Mouse (Mus musculus) megakaryocyte-erythroid progenitor cell, adult 5-6 weeks (primary cell): ENCODE data around the gene Mapk12. TPM values are rescaled to one million over a fixed set of nuclear protein-coding genes. Genes with fewer than 3 reads are reported as not detected.

ENCODE experiments used
- ATAC-seq: replicated peaks from 2 replicates; pipeline ENCODE4 v1.8.0; 2016; ENCODE audit warnings: mild to moderate bottlenecking, inconsistent platforms; ENCODE audit not compliant: severe bottlenecking, poor library complexity, low FRiP score, low TSS enrichment
- total RNA-seq, 2 experiments: library from RNA; stranded (forward) in 1 of 2; stranded (reverse) in 1 of 2; fragments of 200-1000, 215-1000 nt in 1 of 2; fragments of >200 nt in 1 of 2; fragmentation: Nextera tagmentation in 1 of 2; gene quantifications; 2 replicates each; pipeline ENCODE4 v1.2.3; 2014 to 2017

Mapk12 gene
- total RNA-seq, 2 experiments from 2014 or later, result 2.1 TPM; not detected in 1

- ATAC-seq, result no peak
Observed at GRCm38 (mm10) chr15:89141905-89142304, 1.4 kb upstream of the Mapk12 start.

DNA sequence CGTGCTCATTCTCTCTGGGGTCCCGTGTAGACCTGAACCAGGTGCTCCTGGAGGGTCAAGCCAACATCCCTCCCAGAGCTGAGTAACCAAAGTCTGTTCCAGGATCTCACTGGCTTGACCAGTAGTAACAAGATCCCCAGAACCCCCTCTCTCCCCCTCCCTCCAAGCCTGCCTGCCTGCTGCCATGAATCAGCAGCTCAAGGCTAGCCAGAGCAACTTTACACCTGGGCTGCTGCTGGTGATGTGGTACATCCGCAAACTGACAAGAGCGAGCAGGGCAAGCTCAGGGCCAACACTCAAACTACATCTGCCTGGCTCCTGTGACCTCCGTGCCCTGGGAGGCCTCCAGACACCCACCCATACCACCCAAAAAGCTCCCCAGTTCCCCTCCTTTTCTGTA, 940 bp upstream of the Mapk12 start:
- ATAC-seq, result no peak

- no peak for ATAC-seq
Observed at GRCm38 (mm10) chr15:89140048-89140658, 350 bp downstream of the Mapk12 start.

DNA sequence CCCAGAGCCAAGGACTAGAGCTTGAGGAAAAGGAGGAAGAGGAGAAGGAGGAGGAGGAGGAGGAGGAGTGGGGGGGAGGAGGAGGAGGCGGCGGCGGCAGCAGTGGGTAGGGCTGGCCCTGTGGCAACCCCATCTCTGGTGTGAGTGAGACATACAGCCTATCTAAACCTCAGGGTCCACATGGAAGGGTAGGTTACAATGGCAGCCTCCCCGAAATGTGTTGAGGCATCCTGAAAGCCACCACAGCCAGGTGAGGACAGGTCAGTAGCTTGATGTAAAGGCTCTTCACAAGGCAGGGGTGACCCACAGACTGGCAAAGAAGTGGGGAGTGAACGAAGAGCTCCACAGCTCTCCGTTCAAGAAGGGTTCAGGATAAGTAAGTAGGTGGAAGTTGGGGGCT, 2.0 kb downstream of the Mapk12 start:
- no peak for ATAC-seq

- no peak for ATAC-seq
Observed at GRCm38 (mm10) chr15:89138046-89138405, 2.5 kb downstream of the Mapk12 start.

GRCm38 (mm10) chr15:89137378-89138045, 3.0 kb downstream of the Mapk12 start:
- no peak for ATAC-seq

DNA sequence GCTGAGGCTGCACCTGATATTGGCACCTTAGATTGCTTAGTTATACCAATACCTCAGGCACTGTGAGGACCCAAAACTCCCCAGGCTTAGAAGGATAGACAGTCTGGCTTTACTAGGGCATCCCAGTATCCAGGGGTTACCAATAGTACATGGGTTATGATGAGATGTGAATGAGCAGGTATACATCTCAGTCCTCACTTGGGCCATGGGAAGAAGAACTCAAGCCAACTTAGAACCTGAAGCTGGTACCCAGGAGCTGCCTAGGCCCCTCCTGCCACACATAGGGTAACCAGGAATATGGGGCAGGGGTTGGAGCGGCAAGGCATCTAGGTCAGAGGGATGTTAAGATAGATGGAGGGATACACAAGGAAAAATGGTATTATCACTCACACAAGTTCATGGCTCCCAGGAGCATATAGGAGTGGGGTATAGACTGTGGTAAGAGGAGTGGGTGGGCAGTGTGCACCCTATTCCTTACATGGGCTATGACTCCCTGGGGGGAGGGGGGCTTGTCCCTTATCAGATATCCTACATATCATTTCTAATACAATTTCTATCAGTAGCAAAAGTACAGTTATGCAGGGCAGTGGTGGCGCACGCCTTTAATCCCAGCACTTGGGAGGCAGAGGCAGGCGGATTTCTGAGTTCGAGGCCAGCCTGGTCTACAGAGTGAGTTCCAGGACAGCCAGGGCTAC, 3.9 kb downstream of the Mapk12 start:
- ATAC-seq, result no peak

DNA sequence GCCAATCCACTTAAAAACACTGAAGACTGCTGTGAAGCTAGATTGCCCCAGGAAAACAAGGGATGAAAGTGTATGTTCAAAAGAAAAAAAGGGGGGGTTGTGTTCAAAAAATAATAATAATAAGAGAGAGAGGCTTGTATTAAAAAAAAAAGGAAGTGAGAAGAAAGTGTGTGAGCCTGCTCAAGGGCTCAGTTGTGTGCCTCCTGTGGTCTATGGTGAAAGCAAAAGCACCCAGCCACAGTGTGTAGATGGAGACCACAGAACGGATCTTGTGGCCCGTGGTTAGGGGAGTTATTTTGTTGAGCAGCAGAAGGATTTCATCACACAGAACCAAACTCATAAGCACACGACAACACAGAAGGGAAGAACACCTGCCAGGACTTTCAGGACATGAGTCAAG, 9.2 kb downstream of the Mapk12 start:
- ATAC-seq, result no peak

DNA sequence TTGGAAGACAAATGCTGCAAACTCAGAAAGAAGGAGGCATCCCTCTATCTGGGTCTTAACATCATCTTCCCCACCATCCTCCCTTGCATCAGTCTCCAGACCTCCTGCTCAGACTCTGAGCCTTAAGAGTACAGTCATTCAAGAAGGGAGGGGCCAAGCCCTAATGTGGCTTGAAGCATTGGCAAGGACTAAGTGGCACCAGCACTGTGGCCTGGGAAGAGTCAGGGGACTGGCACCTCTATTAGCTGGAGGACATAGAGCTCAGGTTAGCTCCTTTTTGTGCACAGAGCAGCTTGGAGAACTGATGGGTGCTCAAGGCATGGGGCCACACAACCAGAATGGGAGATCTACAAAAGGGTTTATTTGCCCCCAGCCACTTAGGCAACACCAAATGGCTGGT, 10.3 kb downstream of the Mapk12 start:
- no peak for ATAC-seq

DNA sequence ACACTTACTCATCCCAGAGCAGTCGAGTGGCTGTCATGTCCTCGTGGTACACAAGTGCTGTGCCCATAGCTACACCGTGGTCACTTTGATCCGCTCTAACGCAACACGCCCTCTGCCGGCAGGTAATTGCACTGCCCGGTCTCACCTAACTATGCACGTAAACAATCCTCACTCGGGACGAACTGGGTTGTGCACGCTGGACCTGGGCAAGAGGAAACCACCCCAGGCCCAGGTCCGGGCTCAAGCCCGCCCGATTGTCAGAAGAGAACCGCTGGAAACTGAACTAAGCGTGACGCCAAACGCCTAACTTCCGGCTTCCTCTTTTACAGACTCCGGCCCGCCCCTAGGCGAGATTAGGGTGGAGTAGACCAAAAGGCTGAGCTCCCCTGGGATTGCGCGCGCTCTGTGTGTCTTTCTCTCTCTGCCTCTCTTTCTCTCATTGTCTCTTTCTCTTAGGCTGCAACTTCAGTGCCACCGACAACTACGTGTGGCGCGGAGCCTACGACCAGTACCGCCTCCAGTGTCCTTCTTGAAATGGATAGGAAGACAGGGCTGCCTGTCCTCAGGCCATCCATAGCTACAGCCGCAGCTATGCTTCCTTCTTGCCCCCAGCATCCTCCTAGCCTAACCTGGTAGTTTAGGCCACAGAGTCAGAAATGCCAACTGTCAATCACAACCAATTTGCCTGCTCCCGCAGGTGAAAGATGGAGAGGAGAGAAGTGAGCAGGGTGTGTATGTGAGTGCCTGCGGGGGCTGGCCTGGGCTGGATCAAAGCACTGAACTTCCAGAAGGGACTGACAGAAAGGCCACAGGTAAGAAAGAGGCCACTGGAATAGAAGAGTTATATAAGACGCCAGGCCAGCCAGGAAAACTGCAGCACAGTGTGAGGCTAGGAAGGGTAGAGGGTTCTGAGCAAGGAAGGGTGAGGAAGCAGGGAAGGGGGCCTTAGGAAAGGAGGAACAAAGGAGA, 11.8 kb downstream of the Mapk12 start, which contains the start of gene Hdac10:
Gene Hdac10, minus strand, starts transcription at position 319 of the 969 bp plus-strand sequence.
- ATAC-seq, result peak; percentile 86

GRCm38 (mm10) chr15:89127364-89127940, 13.1 kb downstream of the Mapk12 start:
- no peak for ATAC-seq

DNA sequence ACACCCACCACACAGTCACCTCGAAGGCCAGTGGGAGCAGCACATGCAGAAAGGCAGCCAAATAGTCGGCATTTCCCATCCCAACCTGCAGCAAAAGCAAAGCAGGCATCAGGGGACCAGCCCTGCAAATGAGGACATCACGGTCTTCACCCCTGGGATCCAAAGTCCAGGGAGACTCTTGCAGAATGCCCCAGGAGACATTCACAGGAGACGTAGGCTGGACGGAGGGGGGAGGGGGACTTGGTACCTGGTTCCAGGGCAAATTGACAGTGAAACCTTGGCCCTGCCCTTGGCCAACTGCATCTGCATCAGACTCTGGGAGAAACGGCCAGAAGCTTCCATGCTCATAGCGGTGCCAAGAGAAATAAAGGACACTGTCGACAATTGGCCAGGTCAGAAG, 13.9 kb downstream of the Mapk12 start:
- ATAC-seq, result no peak

- no peak for ATAC-seq
Observed at GRCm38 (mm10) chr15:89125351-89125750, 15.2 kb downstream of the Mapk12 start.

DNA sequence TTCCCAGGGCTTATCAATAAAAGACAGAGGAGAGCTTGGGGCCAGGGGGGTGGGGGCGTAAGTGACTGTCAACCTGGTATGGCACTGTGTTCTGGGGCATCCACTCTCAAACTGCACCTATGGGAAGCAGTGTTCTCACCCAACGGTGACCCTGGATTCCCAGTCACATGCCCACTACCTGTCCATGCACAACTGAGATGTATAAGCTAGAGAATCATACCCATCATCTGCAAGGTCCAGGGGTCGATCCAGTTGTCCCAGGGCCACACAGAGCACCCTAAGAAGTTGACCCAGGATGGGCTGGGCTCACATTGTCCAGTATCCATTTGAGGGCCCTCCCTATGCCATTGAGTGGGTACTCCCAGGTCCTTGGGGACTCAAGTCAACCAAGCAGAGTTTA, 16.2 kb downstream of the Mapk12 start:
- no peak for ATAC-seq

DNA sequence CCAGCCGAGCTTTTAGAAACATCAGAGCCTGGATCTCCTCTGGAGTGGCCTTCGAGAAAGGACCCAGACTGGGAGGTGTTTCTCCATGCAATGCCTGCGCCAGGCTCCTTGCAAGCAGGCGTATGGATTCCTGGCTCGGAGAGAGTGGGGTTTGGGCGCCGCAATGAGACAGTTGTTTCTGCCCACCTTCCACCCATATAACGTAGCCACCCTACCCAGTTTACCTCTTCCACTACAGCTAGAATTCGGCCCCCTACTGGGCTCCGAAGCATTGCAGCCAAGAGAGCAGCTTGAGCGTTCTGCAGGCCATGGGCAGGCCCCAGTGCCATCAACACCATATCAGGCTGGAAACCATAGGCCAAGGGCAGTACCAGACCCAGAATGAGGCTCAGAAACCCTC, 16.9 kb downstream of the Mapk12 start:
- no peak for ATAC-seq

- peak; percentile 87 for ATAC-seq
Observed at GRCm38 (mm10) chr15:89122649-89123366, 17.7 kb downstream of the Mapk12 start, which contains the start of gene Tubgcp6. Tubgcp6 (minus strand) TSS chr15:89123112.

DNA sequence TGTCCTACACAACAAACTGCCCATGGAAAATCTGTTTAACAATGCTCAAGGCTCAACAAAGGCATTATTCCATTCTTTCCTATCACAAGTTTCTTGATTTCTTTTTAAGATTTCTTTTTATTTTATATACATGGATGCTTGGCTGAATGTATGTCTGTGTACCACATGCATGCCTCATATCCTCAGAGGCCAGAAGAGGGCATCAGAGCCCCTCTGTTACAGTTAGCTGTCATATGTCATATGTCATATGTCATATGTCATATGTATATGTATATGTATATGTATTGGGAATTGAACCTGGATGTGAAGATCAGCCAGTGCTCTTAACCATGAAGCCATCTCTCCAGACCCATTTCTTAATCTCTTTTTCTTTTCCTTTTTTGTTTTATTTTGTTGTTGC, 22.5 kb downstream of the Mapk12 start:
- ATAC-seq, result no peak

DNA sequence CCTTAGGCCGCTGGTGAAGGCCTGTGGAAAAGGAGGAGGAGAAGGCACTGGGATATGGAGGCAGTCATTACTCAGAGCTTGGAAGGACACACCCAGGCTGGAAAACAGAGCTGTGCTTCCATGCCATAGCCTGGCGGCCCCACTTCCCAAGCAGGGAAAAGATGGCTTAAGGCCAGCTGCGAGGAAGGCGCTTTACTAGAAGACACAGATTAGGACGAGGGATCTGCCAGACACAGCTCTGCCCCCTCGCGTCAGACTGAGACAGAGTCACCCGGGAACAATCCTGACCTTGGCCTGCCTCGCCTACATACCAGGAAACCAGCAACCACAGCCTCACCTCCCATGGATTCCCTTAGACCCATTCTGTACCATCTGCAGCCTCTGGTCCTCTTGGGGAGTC, 30.4 kb downstream of the Mapk12 start:
- no peak for ATAC-seq

- ATAC-seq, result no peak
Observed at GRCm38 (mm10) chr15:89106976-89107375, 33.5 kb downstream of the Mapk12 start.
